Mouse (Mus musculus) olfactory bulb, adult 2 months (tissue): ENCODE measurements around the gene Dpep1.

Experiments used
- CTCF ChIP-seq: fragments of 200-500 bp; IDR thresholded peaks from 2 replicates; pipeline ENCODE4 v1.5.1; 2012; ENCODE audit warnings: low read depth, mild to moderate bottlenecking, low read length, moderate library complexity; ENCODE audit not compliant: insufficient read depth
- POLR2A ChIP-seq: fragments of 200-500 bp; IDR thresholded peaks from 2 replicates; pipeline ENCODE4 v1.6.1; 2012; ENCODE audit warnings: mild to moderate bottlenecking, low read depth, low read length, moderate library complexity; ENCODE audit not compliant: insufficient read depth

- no peak for TF ChIP-seq POLR2A
- no peak for TF ChIP-seq CTCF
Measured at GRCm38 (mm10) chr8:123233760-123234159, 47.7 kb downstream of the Dpep1 start.
